Mouse (Mus musculus): Measurements from ENCODE around the gene Pakap.

The Pakap gene

DNA sequence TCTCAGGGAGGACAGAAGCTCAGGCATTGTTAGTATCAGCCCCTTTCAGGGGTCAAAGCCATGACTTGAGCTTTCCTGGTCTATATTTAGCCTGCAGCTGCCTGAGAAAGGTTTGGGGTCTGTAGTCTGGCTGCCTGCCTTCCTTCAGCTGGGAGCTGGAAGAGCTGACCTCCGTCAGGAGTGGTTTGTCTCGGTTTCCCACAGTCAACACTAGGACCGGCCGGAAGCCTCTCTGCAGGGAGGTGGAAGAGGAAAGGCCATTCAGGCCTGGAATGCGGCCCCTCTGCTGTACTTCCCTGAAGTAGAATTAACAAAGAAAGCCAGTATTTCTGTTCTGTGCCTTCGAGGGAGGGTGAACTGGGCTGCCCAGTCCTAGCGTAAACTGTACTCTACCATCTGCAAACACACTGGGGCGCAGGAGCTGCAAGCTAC lies 279.0 kb downstream of the Pakap start:
- DNase-seq, result no peak

DNA sequence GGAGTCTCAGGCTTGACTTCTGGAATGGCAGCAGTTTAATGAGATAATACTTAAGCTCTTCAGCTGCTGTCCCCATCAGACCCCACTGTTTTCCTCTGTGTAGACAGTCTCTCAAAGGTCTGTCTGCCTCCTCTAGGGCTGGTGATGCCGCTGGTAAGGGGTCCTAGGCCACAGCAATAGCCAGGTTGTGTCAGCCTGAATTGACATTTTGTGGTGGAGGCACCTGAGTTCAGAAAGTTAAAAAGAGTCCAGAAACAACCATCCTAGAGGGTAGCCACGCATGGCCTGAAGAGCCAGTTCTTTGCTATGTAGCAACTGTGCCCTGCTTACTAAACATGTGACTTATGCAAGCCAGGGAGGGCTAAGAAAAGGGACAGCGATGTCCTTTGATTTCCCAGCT lies 279.7 kb downstream of the Pakap start:
- no peak for DNase-seq

DNA sequence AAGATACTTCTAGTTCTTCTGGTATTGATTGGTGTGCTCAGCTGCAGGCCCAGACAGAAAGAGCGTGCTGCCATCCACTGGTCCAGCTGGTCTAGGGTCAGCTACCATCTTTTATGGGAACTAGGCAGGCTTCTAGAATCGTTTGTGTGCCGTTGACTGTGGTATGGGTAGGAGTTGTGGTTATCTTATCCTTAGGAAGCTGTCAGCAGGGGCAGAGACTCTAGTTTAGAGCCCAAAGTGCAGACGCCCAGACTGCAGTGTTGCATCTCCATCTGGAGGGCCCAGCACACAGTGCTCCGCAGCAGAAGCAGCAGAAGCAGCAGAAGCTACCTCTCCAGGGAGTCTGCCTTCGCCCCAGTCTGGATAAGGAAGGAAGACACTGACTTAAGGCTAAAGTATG lies 281.5 kb downstream of the Pakap start:
- no peak for DNase-seq

DNA sequence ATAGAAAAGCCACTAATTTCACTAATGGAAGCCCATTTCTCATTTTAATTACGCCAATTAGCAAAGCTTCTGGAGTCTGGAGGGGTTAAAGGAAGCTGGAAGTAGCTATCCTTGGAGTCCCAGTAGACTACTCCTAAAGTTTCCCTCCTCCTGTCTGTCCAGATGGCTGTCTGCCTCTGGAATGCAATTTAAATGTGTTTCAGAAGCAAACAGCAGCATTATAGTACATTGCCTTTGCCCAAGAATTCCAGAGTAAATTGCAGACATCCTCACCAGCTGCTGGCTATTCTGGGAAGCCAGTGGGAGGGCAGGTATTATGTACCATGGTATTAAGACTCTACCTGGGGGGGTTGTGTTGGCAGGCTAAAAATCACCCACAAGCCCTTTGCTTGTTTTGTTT lies 283.8 kb downstream of the Pakap start:
- DNase-seq, result no peak

DNA sequence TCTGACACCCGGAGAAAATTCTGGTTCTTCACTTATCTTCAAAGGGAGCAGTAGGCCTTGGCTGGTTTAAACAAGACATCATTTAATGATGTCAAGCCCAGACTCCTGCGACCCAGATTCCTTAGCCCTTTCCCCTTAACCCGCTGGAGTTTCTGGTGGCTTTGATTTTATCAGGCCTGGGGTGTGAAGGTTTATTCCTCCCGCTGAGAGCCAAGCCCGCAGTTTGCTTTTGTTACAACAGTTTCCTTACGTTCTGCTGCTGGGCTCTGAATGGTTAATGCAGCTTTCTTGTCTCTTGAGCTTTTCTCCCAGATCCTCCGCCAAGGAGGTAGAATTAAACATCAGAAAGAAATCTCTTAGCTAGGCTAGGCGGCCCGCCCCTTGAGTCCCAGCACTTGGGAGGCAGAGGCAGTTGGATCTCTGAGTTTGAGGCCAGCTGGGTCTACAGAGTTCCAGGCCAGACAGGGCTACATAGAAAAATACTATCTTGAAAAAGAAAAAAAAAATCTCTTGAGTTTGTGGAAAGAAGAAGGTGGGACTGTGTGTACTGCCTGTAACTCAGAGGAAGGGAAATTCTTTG lies 284.6 kb downstream of the Pakap start:
- no peak for DNase-seq

DNA sequence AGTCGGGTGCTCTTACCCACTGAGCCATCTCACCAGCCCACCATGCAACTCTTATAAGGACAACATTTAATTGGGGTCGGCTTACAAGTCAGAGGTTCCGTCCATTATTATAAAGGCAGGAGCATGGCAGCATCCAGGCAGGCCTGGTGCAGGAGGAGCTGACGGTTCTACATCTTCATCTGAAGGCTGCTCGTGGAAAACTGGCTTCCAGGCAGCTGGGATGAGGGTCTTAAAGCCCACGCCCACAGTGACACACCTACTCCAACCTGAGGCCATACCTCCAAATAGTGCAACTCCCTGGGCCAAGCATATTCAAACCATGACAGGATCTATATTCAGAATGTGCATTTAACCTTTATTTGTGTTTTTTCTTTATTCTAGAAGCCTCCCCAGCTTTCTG lies 286.2 kb downstream of the Pakap start:
- no peak for DNase-seq

DNA sequence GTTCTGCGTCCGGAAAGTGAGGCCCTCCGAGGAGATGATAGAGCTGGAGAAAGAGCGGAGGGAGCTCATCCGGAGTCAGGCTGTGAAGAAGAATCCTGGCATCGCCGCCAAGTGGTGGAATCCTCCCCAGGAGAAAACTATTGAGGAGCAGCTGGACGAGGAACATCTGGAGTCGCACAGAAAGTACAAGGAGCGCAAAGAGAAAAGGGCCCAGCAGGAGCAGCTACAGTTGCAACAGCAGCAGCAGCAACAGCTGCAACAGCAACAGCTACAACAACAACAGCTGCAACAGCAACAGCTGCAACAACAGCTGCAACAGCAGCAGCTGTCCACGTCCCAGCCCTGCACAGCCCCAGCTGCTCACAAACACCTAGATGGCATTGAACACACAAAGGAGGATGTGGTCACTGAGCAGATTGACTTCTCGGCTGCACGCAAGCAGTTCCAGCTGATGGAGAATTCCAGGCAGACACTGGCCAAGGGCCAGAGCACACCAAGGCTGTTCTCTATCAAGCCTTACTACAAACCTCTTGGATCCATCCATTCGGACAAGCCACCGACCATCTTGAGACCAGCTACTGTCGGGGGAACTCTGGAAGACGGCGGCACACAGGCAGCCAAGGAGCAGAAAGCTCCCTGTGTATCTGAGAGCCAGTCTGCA lies 287.4 kb downstream of the Pakap start:
- no peak for DNase-seq

DNA sequence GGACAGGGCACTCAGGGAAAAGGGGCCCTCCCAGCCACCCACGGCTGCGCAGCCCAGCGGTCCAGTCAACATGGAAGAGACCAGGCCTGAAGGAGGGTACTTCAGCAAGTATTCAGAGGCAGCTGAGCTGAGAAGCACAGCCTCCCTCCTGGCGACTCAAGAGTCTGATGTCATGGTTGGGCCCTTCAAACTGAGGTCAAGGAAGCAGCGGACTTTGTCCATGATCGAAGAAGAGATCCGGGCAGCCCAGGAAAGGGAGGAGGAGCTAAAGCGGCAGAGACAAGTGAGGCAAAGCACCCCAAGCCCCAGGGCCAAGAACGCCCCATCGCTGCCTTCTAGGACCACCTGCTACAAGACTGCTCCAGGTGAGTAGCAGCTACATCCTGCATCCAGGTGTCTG lies 288.7 kb downstream of the Pakap start:
- no peak for DNase-seq

DNA sequence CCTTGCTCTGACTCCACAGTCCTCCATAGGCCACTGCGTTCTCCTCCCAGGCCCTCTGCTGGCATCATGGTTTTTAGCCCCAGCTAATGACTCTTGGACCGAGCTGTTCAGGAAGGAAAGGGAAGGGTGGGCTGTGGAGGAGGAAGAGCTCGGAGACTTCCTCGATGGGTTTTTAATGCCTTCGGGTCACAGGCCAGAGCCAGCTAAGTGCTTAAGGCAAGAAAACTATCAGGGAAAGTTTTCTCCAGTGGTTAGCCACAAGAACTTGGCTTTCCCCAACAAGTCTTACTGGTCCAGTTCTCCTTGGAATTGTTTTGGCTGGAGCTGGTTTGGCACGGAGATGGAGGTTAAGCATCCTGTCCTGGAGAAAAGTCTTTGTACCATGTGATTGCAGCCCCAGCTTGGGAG lies 292.2 kb downstream of the Pakap start:
- DNase-seq, result no peak

DNA sequence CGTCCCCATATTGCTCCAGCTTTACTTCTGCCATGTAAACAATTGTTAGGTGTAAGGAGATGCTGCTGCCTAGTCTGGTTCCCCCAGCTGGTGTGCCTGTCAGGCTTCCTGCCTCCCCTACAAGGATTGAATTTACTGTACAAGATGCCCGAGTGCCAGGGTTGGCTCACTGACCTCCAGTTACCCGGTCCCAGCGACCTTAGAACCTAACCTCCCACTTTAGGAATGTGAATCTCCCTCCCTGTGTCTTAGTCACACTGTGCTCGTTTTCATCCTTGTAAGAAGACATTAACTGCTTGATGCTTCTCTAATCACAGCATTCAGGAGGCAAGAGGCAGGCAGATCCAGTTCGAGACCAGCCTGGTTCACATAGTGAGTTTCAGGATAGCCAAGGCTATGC lies 293.2 kb downstream of the Pakap start:
- DNase-seq, result no peak

DNA sequence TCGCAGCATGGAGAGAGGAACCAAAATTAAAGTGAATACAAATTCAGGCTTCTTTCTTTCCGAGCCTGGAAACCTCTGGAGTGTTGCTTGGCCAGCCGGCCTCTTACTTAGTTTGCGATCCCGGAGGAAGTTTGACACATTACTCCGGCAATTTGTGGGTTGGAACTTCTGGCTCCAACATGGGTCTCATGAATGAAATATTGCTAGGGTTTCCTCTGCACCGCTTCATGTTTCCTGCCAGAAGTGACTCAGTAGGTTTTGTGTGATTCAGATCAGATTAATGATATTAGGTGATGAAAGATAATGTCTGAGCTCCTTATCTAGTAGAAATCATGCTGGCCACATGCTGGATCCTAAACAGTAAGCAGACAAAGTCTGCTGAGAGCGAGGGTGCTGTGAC lies 293.9 kb downstream of the Pakap start:
- no peak for DNase-seq

DNA sequence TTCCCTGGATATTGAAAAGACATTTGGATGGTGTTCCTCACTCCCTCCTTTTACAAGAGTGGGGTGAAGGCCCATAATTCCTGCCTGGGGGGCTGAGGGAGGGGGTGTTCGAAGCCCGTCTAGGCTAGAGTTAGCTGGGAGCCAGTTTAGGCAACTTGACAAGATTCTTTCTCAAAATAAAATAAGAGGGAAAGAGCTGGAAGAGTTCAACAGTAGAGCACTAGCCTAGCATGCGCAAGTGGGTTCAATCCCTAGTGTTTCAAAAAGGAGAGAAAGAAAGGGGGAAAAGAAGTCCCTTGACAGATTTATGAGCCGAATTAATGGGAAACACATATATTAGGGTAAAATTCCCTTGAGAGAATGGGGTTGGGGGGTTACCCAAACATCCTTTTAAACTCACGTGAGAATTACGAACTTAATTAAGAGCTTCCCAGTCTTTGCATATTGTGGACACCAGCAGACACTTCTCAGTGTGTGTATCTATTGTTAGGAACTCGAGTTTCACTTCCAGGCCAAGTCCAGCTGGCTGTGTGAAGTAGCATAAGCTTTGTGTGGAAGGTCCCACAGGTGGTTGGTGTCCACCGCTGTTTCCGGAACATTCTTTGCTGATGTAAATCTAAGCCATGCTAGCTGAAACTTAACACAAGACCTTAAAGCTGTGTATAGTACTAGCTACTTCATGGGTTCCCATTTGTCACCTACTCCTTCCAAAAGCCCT lies 294.4 kb downstream of the Pakap start:
- no peak for DNase-seq

DNA sequence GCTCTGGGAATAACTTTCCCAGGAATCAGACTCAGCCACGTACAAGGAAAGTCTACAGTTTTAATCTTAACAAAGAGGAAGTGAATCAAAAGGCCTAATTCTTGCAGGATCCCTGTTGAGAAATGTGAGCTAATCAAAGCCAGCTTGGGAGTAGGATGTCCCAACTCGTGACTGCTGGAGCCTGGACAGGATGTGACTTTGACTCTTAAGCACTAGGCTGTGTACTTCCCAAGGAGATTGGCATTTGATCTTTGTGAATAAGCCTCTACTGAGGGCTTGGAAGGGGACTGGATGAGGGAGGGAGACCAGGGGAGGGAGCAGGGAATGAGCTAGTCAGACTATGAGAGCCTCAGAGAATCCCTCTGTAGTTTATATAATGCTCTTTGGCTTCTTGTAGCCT lies 298.1 kb downstream of the Pakap start:
- no peak for DNase-seq

DNA sequence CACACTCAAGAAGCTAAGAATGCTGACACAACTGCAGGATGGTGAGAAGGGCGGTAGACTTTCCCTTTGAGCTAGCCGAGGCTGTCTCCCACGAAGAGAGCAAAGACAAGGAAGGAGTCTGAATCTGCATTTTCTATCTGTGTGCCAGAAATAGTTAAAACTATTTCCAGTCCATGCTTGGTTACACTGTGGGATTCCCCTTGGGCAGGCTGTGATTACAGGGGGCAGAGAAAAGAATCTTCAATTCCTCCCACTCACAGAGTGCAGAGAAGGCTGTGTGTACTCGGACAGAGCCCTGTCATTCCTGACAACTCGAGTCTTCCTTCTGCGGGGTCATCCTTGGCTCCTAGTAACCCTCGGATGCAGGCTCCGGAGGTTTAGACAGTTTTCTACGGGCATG lies 299.0 kb downstream of the Pakap start:
- DNase-seq, result no peak

DNA sequence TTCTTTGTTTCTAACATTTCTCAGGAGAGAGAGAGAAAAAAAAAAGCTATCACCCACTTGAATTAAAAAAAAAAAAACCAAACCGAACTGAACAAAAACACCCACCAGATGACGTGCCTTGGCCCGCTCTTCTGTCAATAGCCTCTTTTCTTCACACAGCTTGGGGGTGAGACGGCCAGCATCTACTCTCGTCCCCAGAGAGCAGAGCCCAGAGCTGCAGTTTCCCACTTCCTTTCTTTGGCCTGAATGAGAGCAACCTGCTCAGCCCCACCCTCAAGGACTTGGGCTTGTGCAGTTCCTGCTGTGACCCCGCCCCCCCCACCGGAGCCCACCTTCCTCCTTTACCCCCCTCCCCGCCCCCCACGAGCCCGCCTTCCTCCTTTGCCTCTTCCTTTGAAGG lies 299.5 kb downstream of the Pakap start:
- DNase-seq, result no peak

DNA sequence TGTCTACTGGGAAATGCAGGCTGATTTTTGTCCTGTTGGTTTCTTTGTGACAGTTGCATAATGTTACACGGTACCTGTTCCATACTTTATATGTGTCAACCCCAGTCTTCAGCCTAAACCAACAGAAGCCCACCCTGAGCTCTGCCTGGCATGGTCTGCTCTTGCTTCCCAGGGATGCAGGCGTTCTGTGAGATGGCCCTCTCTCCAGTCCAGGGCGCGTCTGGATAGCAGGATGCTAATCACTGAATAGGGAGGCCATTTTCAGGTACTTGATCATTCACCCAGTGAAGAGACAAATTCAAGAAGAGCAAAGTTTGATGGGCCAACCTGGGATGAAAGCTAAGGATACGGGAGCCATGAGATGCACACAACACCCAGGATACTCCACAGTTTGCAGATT lies 311.2 kb downstream of the Pakap start:
- no peak for DNase-seq

DNA sequence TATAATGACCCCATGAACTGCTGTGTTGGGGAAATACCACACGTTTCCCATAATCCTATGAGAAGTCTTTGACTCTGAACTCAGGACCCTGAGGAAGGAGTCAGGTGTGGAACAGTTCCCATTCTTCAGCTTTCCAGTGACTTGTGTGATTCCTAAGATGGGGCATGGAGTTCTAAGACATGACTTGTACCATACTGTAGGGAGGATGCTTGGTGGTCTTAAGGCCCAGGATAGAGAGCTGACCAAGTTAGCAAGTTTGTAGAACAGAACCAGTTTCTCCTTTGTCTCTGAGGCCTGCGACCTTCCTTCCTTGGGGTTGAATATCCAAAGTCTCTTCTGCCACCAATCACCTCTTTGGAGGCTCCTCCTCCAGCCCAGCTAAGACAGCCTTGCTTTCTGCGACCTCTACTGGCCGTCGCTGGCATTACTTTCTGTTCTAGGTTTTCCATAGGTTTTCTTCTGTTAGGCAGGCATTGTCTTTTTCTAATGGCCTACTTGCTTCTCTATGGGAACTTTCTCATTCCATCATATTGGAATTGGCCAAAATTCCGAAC lies 311.9 kb downstream of the Pakap start:
- peak; percentile 83 for DNase-seq

DNA sequence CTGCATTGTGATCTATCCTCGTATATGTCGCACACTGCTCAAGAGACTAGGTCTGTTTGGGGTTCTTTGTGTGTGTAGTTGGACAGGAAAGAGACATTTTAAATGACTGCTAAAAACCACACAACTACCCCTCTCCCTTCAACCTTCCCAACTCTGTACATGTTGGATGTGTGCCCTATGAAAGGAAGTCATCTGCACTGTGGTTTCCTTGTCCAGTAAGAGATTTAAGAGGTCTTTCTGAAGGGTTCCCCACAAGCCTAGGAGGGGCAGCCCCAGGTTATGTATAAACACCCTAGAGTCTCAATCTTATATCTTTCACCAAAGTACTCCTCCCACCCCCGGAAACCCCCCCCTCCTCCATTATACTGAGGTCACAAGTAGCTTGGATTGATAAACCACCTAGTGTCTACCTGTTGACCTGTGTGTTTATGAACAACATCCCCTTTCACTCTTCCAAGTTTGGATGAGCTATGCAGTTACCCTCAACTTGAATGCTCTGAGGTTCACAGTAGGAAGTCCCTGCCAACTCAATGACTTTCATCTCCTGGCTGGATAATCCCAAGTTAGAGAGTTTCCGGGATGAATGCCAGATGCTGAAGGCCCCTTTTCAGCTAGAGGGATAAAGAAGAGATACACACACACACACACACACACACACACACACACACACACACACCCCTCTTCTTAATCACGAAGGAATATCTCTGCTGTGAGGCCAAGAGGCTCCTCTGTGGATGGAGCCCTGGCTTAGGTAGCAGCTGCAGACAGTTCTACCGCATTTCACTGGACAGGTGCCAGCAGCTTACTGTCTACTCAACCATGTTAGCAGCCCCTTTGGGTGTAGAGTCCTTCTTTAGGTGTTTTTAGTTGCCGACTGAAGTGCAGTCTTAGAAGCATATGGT lies 315.8 kb downstream of the Pakap start:
- DNase-seq, result peak; percentile 25

DNA sequence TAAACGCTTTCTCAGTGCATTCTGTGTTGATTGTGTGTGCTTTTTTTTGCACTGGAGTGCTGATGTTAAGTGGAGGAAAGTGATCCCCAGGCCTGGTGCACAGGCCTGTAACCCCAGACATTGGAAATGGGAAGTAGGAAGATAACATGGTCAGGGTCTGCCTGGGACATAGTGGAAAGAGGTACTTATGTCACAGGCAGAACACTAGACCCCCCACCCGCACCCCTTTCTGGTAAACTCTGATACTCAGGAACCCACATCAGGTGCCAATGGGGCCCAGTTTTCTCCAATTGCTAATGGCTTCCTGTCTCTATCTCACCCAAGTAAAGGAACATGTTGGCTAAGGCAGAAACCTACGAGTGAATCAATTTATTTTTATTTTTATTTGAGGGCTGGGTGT lies 316.5 kb downstream of the Pakap start:
- DNase-seq, result no peak

DNA sequence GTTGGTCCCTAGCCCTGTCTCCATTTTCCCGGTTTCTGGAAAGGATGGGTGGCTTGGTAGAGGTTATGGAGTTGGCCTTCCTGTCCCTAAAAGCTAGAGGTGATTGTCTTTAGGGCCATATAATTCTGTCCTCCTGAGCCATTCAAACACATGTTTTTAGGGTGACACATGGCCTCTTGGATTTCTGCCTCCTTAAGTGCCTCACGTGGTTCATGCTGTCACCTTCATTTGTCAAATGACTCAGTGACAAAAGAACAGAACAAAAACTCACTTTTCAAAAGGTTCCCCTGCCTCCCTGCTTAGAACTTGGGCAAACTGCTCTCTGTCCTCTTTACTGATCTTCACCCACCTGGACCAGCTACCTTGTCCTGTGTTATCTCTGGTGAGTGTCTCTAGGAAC lies 317.2 kb downstream of the Pakap start:
- DNase-seq, result no peak

DNA sequence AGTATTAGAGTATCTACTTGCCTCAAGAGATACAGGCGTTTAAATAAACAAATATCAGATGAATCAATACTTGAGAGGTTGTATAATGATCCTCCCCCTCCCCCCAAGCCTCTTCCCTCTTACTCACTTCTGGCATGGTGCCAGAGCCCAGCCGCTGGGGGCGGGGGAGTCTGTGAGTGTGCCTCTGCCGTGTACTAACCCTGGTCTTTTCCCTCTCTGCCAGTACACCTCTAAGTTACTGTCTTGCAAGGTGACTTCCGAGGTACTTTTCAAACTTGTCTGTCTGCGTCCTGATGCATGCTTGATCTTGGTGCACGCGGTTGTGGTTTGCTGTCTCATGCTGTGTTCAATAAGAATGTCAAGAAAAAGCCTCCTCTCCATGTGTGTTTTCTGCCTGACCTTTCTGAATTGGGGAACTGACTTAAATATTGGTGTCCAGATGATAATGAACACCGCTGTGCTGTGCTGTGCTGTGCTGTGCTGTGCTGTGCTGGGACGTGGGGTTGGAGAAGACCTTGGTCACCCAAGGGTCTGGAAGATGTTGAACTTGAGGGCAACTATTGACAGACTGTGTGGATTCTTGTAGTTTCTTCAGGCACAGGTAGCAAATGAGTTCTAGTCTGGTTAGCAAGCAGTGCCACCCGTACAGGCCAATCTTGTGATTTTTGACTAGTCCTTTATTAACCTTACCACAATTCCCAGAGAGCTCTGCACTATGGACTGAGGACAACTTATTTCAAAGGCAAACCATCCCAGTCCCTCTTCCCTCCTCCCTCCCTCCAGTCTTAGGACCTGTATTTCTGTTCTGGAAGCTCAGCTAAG lies 318.3 kb downstream of the Pakap start:
- no peak for DNase-seq

DNA sequence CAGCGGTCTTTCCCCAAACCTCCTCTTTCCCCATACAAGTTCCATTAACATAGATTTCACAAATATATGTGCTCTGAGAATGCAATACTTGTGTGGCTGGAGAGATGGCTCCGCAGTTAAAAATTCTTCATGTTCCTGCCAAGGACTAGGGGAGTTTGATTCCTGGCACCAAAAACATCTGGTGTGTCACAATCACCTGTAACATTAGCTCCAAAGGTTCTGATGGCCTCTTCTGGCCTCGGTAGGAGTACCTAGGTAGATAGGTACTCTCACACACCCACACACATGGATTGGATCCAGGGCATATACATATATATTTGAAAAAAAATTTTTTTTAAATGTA lies 318.9 kb downstream of the Pakap start:
- no peak for DNase-seq

Data from right cerebral cortex, postnatal 14 days (tissue).